Mouse (Mus musculus): Measurements from ENCODE around the gene Egf.

- no peak for TF ChIP-seq CTCF (IDR thresholded peaks at IDR 0.05; ENCODE audit: low read depth)
- TF ChIP-seq EP300 (IDR thresholded peaks at IDR 0.05; ENCODE audit: low read depth) = no peak
Measured at GRCm38 (mm10) chr3:129645409-129645808, 109.7 kb downstream of the Egf start.

All from liver, postnatal 0 days (tissue).